Mouse (Mus musculus) C2C12 (cell line): ENCODE measurements around the gene Myof.

Source experiments
- CTCF ChIP-seq: IDR thresholded peaks from one replicate; pipeline ENCODE4 v1.5.1; 2011; ENCODE audit not compliant: control insufficient read depth, insufficient read depth, insufficient read length
- MAX ChIP-seq: IDR thresholded peaks from one replicate; pipeline ENCODE4 v1.6.1; 2011; ENCODE audit warnings: mild to moderate bottlenecking, control low read depth
- MYOD1 ChIP-seq: IDR thresholded peaks from one replicate; pipeline ENCODE4 v1.6.1; 2011; ENCODE audit warnings: low read depth; ENCODE audit not compliant: control insufficient read depth, insufficient read length
- MYOG ChIP-seq: IDR thresholded peaks from one replicate; pipeline ENCODE4 v1.6.1; 2011; ENCODE audit not compliant: control insufficient read depth, insufficient read length; ENCODE audit errors: extremely low read depth
- USF1 ChIP-seq: IDR thresholded peaks from one replicate; pipeline ENCODE4 v1.6.1; 2011; ENCODE audit warnings: low read depth, mild to moderate bottlenecking, control low read depth, moderate library complexity

- no peak for TF ChIP-seq CTCF
- no peak for TF ChIP-seq USF1
- no peak for TF ChIP-seq MYOG
- TF ChIP-seq MYOD1 = no peak
- no peak for TF ChIP-seq MAX
These were observed 7.6 kb downstream of the Myof start for GRCm38 (mm10) chr19:38035766-38036165.
